Mouse (Mus musculus): ENCODE results near the gene Gas2l1. TPM values are rescaled to one million over a fixed set of nuclear protein-coding genes. Genes with fewer than 3 reads are reported as not detected.

Gas2l1 gene
- total and polyA plus RNA-seq, 2 experiments from 2014 or later, result 17.3 to 38.1 TPM

GRCm38 (mm10) chr11:5100801-5101200 lies 35.7 kb upstream of the Gas2l1 start:
- DNase-seq (ENCODE audit: low spot score), result no peak
- H3K4me3 ChIP-seq (ENCODE audit: low read length), result peak overlapping the region; percentile 98; the same call in 1 of the 2 replicates
- H3K27me3 ChIP-seq (ENCODE audit: insufficient read depth, low read length), result no peaks in the 10 kb centered on the region
- WGBS, result 35% methylated on average over 5 of the region's 5 CpGs
- no peak for ATAC-seq
- peak overlapping the region; percentile 98 for H3K27ac ChIP-seq
- H3K4me2 ChIP-seq (ENCODE audit: low read depth, low read length), result peak overlapping the region; percentile 89
- peak overlapping the region; percentile 91 for H3K9ac ChIP-seq (replicated peaks; ENCODE audit: low read length)
- H3K36me3 ChIP-seq (ENCODE audit: insufficient read depth, low read length), result peaks cover 12% of the 10 kb centered on the region; the same call in 1 of the 2 replicates
- TF ChIP-seq CTCF (IDR thresholded peaks at IDR 0.05; ENCODE audit: low read depth), result no peak
- H3K4me1 ChIP-seq (ENCODE audit: insufficient read depth, low read length), result peaks cover 18% of the 10 kb centered on the region
- H3K9me3 ChIP-seq (ENCODE audit: low read length), result no peaks in the 10 kb centered on the region

DNA sequence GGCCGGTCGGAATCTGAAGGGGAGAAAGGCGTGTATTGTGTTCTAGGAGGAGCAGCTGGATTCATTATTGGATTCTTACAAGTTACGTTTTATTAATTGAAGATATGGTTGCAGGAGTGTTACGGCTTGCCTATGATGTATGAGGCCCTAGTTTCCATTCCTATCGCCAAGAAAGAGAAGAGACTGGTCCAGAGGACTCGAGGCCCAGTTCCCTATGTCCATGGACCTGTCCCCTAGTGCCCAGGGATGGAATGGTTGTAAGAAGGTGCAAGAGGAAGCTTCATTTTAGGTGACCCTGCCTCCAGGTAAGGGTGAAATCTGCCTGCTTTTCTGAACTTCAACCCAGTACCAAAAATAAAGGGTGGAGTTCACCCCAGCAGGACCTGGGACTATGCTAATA lies 35.2 kb upstream of the Gas2l1 start:
- Histone ChIP-seq H3K27me3 (ENCODE audit: insufficient read depth, low read length) (no peaks in the 10 kb centered on the region), H3K4me3 (ENCODE audit: low read length) (peak overlapping the region; percentile 98), H3K36me3 (ENCODE audit: insufficient read depth, low read length) (peaks cover 12% of the 10 kb centered on the region; the same call in 1 of the 2 replicates), H3K4me2 (ENCODE audit: low read depth, low read length) (peak overlapping the region; percentile 89), H3K9ac (replicated peaks; ENCODE audit: low read length) (peak overlapping the region; percentile 91), H3K9me3 (ENCODE audit: low read length) (no peaks in the 10 kb centered on the region), H3K27ac (peak overlapping the region; percentile 98), H3K4me1 (ENCODE audit: insufficient read depth, low read length) (peaks cover 18% of the 10 kb centered on the region)
- DNase-seq (ENCODE audit: low spot score), result peak; percentile 27
- under 1% methylated on average over 7 of the region's 7 CpGs for WGBS
- no peak for ATAC-seq
- TF ChIP-seq CTCF (IDR thresholded peaks at IDR 0.05; ENCODE audit: low read depth), result peak; percentile 54

- Histone ChIP-seq H3K9me3 (ENCODE audit: low read length) (no peaks in the 10 kb centered on the region), H3K36me3 (ENCODE audit: insufficient read depth, low read length) (peaks cover 8% of the 10 kb centered on the region; the same call in 1 of the 2 replicates), H3K4me2 (ENCODE audit: low read depth, low read length) (peak overlapping the region; percentile 89), H3K4me1 (ENCODE audit: insufficient read depth, low read length) (peaks cover 18% of the 10 kb centered on the region), H3K27me3 (ENCODE audit: insufficient read depth, low read length) (no peaks in the 10 kb centered on the region), H3K9ac (replicated peaks; ENCODE audit: low read length) (peak overlapping the region; percentile 91), H3K27ac (peak overlapping the region; percentile 98), H3K4me3 (ENCODE audit: low read length) (peak overlapping the region; percentile 98)
- 0% methylated on average over 30 of the region's 31 CpGs for WGBS
- ATAC-seq (peak; percentile 75), DNase-seq (ENCODE audit: low spot score) (peak; percentile 88)
- TF ChIP-seq CTCF (IDR thresholded peaks at IDR 0.05; ENCODE audit: low read depth), result no peak
These were observed 34.6 kb upstream of the Gas2l1 start for GRCm38 (mm10) chr11:5099576-5100183.

DNA sequence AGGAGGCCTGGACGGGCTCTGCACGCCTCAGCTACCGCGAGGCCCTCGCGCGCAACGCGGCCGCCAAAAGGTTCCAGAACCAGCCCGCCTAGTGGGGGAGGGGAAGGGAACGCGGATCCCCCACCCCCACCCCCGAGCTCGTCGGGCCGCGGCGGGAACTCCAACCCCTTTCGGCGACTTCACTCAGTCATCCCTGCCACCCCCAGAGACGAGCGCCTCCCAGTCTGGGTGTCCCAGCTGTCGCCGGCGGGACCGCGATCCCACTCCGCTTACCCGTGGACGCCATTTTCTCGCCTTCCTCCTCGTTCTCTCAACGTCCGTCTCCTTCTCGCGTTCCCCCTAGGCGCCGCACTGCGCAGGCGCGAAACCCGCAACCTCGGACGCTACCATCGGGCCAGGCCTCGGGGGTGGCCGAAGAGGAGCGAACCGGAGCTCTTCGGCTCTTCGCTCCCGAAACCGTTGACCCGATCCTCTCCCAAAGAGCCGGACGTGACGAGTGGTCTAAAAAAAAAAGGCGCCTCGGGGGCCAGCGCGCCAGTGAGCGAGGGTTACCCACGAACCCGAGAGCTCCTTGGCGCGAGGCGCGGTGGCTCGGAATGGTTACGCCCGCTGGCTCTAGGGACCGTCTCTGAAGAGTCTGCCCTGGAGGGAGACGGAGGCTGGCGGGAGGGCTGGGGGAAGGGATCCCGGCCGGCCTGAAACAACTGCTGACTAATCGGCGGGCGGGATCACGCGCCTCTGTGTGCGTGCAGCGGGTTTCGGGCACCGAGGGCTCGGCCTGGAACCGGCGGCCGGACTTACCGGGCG lies 33.8 kb upstream of the Gas2l1 start, which contains the start of the genes Rhbdd3 and Ewsr1:
Rhbdd3 (plus strand) TSS at position 191 of the 807 bp plus-strand sequence.
Ewsr1 (minus strand) TSS at position 531 of the 807 bp plus-strand sequence.
- peak; percentile 92 for ATAC-seq
- Histone ChIP-seq H3K4me1 (ENCODE audit: insufficient read depth, low read length) (peaks cover 18% of the 10 kb centered on the region), H3K4me2 (ENCODE audit: low read depth, low read length) (peak within 1 kb of the TSS; percentile 89), H3K27me3 (ENCODE audit: insufficient read depth, low read length) (no peaks in the 10 kb centered on the region), H3K36me3 (ENCODE audit: insufficient read depth, low read length) (peaks cover 2% of the 10 kb centered on the region; the same call in 1 of the 2 replicates), H3K9me3 (ENCODE audit: low read length) (no peaks in the 10 kb centered on the region), H3K9ac (replicated peaks; ENCODE audit: low read length) (peak within 1 kb of the TSS; percentile 91), H3K27ac (peak within 1 kb of the TSS; percentile 98), H3K4me3 (ENCODE audit: low read length) (peak within 1 kb of the TSS; percentile 98)
- no peak for TF ChIP-seq CTCF (IDR thresholded peaks at IDR 0.05; ENCODE audit: low read depth)
- WGBS, result under 1% methylated on average over 87 of the region's 92 CpGs
- peak; percentile 97 for DNase-seq (ENCODE audit: low spot score)

GRCm38 (mm10) chr11:5098035-5098735 lies 33.1 kb upstream of the Gas2l1 start:
- Histone ChIP-seq H3K9me3 (ENCODE audit: low read length) (no peaks in the 10 kb centered on the region), H3K4me2 (ENCODE audit: low read depth, low read length) (peak overlapping the region; percentile 89), H3K36me3 (ENCODE audit: insufficient read depth, low read length) (no peaks in the 10 kb centered on the region), H3K4me3 (ENCODE audit: low read length) (peak overlapping the region; percentile 98), H3K4me1 (ENCODE audit: insufficient read depth, low read length) (peaks cover 18% of the 10 kb centered on the region), H3K27me3 (ENCODE audit: insufficient read depth, low read length) (no peaks in the 10 kb centered on the region), H3K9ac (replicated peaks; ENCODE audit: low read length) (peak overlapping the region; percentile 91), H3K27ac (peak overlapping the region; percentile 98)
- under 1% methylated on average over 44 of the region's 44 CpGs for WGBS
- no peak for ATAC-seq
- no peak for TF ChIP-seq CTCF (IDR thresholded peaks at IDR 0.05; ENCODE audit: low read depth)
- peak; percentile 36 for DNase-seq (ENCODE audit: low spot score)

GRCm38 (mm10) chr11:5096480-5097020 lies 31.4 kb upstream of the Gas2l1 start:
- peaks cover 18% of the 10 kb centered on the region for H3K4me1 ChIP-seq (ENCODE audit: insufficient read depth, low read length)
- no peaks in the 10 kb centered on the region for H3K27me3 ChIP-seq (ENCODE audit: insufficient read depth, low read length)
- no peak overlapping the region for H3K9ac ChIP-seq (replicated peaks; ENCODE audit: low read length)
- peaks cover 3% of the 10 kb centered on the region; the same call in 1 of the 2 replicates for H3K36me3 ChIP-seq (ENCODE audit: insufficient read depth, low read length)
- no peak for DNase-seq (ENCODE audit: low spot score)
- no peak for TF ChIP-seq CTCF (IDR thresholded peaks at IDR 0.05; ENCODE audit: low read depth)
- peak overlapping the region; percentile 89 for H3K4me2 ChIP-seq (ENCODE audit: low read depth, low read length)
- ATAC-seq, result no peak
- H3K9me3 ChIP-seq (ENCODE audit: low read length), result no peaks in the 10 kb centered on the region
- WGBS, result 50% methylated on average over 8 of the region's 8 CpGs
- no peak overlapping the region for H3K27ac ChIP-seq
- peak overlapping the region; percentile 98; the same call in 1 of the 2 replicates for H3K4me3 ChIP-seq (ENCODE audit: low read length)

Data from hindbrain, postnatal 0 days (tissue).